Mouse (Mus musculus): ENCODE results near the gene Borcs5. TPM values are rescaled to one million over a fixed set of nuclear protein-coding genes. Genes with fewer than 3 reads are reported as not detected.

Borcs5 gene
- polyA plus RNA-seq, 1 experiment from 2014 or later = 17.6 TPM

DNA sequence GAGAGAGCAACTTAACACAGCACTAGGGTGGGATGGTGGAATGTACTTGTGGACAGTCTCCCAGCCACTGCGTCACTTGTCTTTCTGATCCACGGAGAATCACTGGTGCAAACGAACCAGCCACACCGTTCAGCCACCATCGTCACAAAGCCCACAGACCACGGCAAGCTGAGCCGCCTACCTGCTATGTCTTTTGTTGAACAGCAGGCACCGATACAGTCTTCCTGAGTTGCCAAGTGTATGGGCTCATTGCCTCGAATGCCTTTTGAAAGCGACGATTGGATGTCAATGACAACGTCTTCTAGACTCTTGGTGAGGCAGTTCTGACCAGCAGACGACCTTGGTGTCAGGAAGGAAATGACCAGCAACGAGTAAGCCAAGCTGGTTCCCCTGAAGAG, 17.8 kb upstream of the Borcs5 start:
- Histone ChIP-seq H3K9ac (ENCODE audit: low read depth, low read length) (no peak overlapping the region), H3K36me3 (ENCODE audit: control insufficient read depth, insufficient read depth, low read length) (no peaks in the 10 kb centered on the region), H3K27me3 (replicated peaks; ENCODE audit: control insufficient read depth, insufficient read depth, low read length) (no peaks in the 10 kb centered on the region), H3K4me3 (ENCODE audit: low read length) (no peak overlapping the region), H3K27ac (ENCODE audit: low read length) (no peak overlapping the region), H3K4me2 (ENCODE audit: low read depth, low read length) (no peak overlapping the region), H3K4me1 (ENCODE audit: control insufficient read depth, insufficient read depth, low read length) (no peaks in the 10 kb centered on the region), H3K9me3 (ENCODE audit: control insufficient read depth, low read length) (no peaks in the 10 kb centered on the region)
- ATAC-seq = no peak
- WGBS = 79% methylated on average over 14 of the region's 14 CpGs

DNA sequence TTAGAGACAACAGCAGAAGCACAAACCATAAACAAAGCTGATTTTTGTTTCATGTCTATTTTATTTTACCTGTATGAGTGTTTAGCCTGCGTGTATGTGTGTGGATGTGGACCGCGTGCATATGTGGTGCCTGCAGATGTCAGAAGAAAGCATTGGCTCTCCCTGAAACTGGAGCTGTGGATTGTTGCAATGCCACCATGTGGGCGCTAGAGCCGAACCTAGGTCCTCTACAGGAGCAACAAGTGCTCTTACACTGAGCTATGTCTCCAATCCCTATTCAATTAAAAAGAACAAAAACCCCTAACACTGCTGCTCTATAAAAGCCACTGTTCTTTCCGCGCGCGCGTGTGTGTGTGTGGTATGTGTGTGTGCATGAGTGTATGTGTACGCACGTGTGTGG, 13.9 kb upstream of the Borcs5 start:
- Histone ChIP-seq H3K9ac (ENCODE audit: low read depth, low read length) (no peak overlapping the region), H3K27ac (ENCODE audit: low read length) (no peak overlapping the region), H3K4me3 (ENCODE audit: low read length) (no peak overlapping the region), H3K4me2 (ENCODE audit: low read depth, low read length) (no peak overlapping the region), H3K27me3 (replicated peaks; ENCODE audit: control insufficient read depth, insufficient read depth, low read length) (no peaks in the 10 kb centered on the region), H3K9me3 (ENCODE audit: control insufficient read depth, low read length) (no peaks in the 10 kb centered on the region), H3K4me1 (ENCODE audit: control insufficient read depth, insufficient read depth, low read length) (no peaks in the 10 kb centered on the region), H3K36me3 (ENCODE audit: control insufficient read depth, insufficient read depth, low read length) (no peaks in the 10 kb centered on the region)
- no peak for ATAC-seq
- 72% methylated on average over 12 of the region's 12 CpGs for WGBS

- H3K4me1 ChIP-seq (ENCODE audit: control insufficient read depth, insufficient read depth, low read length) = no peaks in the 10 kb centered on the region
- no peak overlapping the region for H3K27ac ChIP-seq (ENCODE audit: low read length)
- no peak for ATAC-seq
- H3K9ac ChIP-seq (ENCODE audit: low read depth, low read length) = no peak overlapping the region
- H3K4me2 ChIP-seq (ENCODE audit: low read depth, low read length) = no peak overlapping the region
- no peaks in the 10 kb centered on the region for H3K36me3 ChIP-seq (ENCODE audit: control insufficient read depth, insufficient read depth, low read length)
- no peaks in the 10 kb centered on the region for H3K27me3 ChIP-seq (replicated peaks; ENCODE audit: control insufficient read depth, insufficient read depth, low read length)
- H3K4me3 ChIP-seq (ENCODE audit: low read length) = no peak overlapping the region
- WGBS = 64% methylated on average over 1 of the region's 1 CpGs
- H3K9me3 ChIP-seq (ENCODE audit: control insufficient read depth, low read length) = no peaks in the 10 kb centered on the region
These were observed 12.7 kb upstream of the Borcs5 start for GRCm38 (mm10) chr6:134626564-134626963.

GRCm38 (mm10) chr6:134630447-134630846, 8.9 kb upstream of the Borcs5 start:
- Histone ChIP-seq H3K4me1 (ENCODE audit: control insufficient read depth, insufficient read depth, low read length) (peaks cover 7% of the 10 kb centered on the region; the same call in 1 of the 2 replicates), H3K27me3 (replicated peaks; ENCODE audit: control insufficient read depth, insufficient read depth, low read length) (no peaks in the 10 kb centered on the region), H3K4me3 (ENCODE audit: low read length) (no peak overlapping the region), H3K9me3 (ENCODE audit: control insufficient read depth, low read length) (no peaks in the 10 kb centered on the region), H3K36me3 (ENCODE audit: control insufficient read depth, insufficient read depth, low read length) (no peaks in the 10 kb centered on the region), H3K27ac (ENCODE audit: low read length) (no peak overlapping the region), H3K4me2 (ENCODE audit: low read depth, low read length) (no peak overlapping the region), H3K9ac (ENCODE audit: low read depth, low read length) (no peak overlapping the region)
- whole genome bisulfite sequencing = 66% methylated on average over 9 of the region's 9 CpGs
- ATAC-seq = no peak

DNA sequence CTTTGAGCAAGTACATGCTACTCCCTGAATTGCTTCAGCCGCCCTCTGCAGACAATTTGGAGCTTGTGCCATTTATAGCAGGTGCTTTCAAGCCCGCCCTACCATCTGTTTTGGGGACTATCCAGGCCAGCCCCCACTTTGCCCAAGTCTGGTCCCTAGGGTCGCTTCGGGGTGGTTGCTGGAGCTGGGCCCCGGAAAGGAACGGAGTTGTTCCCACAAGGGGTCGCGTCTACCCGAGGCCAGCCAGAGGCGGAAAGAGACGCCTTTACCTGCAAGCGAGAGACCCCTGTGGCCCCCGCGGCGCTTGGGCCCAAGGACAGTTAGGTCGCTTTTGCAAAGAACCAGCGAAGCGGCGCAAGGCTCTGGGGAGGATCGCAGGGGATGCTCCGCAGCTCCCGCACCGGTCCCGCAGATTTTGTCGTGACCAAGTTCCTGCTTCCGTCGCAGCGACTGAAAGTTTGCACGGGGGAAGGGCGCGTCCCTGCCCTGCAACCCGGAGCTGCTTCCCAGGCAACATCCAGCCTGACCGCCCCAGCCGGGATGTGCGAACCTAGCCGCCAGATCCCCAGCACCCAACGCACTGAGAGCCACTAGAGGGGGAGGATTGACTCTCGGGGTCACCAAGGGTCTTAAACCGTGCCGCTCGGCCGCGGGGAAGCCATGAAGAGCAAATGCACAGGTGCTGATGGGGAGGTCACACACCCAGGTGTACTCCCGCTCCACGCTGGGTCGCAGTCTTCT, 7.2 kb upstream of the Borcs5 start, which contains the start of gene Mansc1:
TSS of gene Mansc1 (minus strand) at position 542 of the 741 bp plus-strand sequence.
- H3K27ac ChIP-seq (ENCODE audit: low read length) = peak within 1 kb of the TSS; percentile 48
- peak within 1 kb of the TSS; percentile 78 for H3K9ac ChIP-seq (ENCODE audit: low read depth, low read length)
- no peaks in the 10 kb centered on the region for H3K27me3 ChIP-seq (replicated peaks; ENCODE audit: control insufficient read depth, insufficient read depth, low read length)
- peak within 1 kb of the TSS; percentile 96 for H3K4me2 ChIP-seq (ENCODE audit: low read depth, low read length)
- H3K36me3 ChIP-seq (ENCODE audit: control insufficient read depth, insufficient read depth, low read length) = no peaks in the 10 kb centered on the region
- H3K9me3 ChIP-seq (ENCODE audit: control insufficient read depth, low read length) = no peaks in the 10 kb centered on the region
- H3K4me1 ChIP-seq (ENCODE audit: control insufficient read depth, insufficient read depth, low read length) = peaks cover 7% of the 10 kb centered on the region; the same call in 1 of the 2 replicates
- peak; percentile 78 for ATAC-seq
- H3K4me3 ChIP-seq (ENCODE audit: low read length) = peak within 1 kb of the TSS; percentile 70
- WGBS = 1% methylated on average over 46 of the region's 46 CpGs

GRCm38 (mm10) chr6:134632756-134633155, 6.6 kb upstream of the Borcs5 start:
- peak overlapping the region; percentile 96 for H3K4me2 ChIP-seq (ENCODE audit: low read depth, low read length)
- peak overlapping the region; percentile 78; the same call in 1 of the 2 replicates for H3K9ac ChIP-seq (ENCODE audit: low read depth, low read length)
- no peaks in the 10 kb centered on the region for H3K27me3 ChIP-seq (replicated peaks; ENCODE audit: control insufficient read depth, insufficient read depth, low read length)
- no peaks in the 10 kb centered on the region for H3K9me3 ChIP-seq (ENCODE audit: control insufficient read depth, low read length)
- peaks cover 7% of the 10 kb centered on the region; the same call in 1 of the 2 replicates for H3K4me1 ChIP-seq (ENCODE audit: control insufficient read depth, insufficient read depth, low read length)
- peak overlapping the region; percentile 70 for H3K4me3 ChIP-seq (ENCODE audit: low read length)
- no peak for ATAC-seq
- H3K36me3 ChIP-seq (ENCODE audit: control insufficient read depth, insufficient read depth, low read length) = no peaks in the 10 kb centered on the region
- H3K27ac ChIP-seq (ENCODE audit: low read length) = no peak overlapping the region
- 39% methylated on average over 5 of the region's 5 CpGs for WGBS

DNA sequence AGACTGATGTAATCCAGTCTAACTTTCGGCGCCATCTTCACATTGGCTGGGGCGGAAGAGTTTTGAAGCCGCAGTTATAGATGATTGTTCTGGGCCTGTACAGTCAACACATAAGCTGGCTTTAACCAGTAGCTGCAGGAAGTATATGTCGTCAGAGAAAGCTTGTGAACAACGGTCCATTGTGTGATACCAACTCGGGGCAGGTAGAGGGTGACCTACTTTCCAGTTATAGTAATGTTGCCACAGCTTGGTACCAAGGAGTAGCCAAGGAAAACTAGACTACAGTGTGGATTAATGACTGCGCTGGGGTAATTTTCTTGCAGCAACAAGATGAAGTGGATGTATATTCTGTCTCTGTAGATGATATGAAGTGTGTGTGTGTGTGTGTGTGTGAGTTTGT, 5.8 kb upstream of the Borcs5 start:
- WGBS = 82% methylated on average over 8 of the region's 8 CpGs
- H3K4me2 ChIP-seq (ENCODE audit: low read depth, low read length) = no peak overlapping the region
- no peak overlapping the region for H3K4me3 ChIP-seq (ENCODE audit: low read length)
- H3K9ac ChIP-seq (ENCODE audit: low read depth, low read length) = no peak overlapping the region
- H3K27ac ChIP-seq (ENCODE audit: low read length) = no peak overlapping the region
- peaks cover 7% of the 10 kb centered on the region; the same call in 1 of the 2 replicates for H3K4me1 ChIP-seq (ENCODE audit: control insufficient read depth, insufficient read depth, low read length)
- no peak for ATAC-seq
- H3K9me3 ChIP-seq (ENCODE audit: control insufficient read depth, low read length) = no peaks in the 10 kb centered on the region
- no peaks in the 10 kb centered on the region for H3K27me3 ChIP-seq (replicated peaks; ENCODE audit: control insufficient read depth, insufficient read depth, low read length)
- H3K36me3 ChIP-seq (ENCODE audit: control insufficient read depth, insufficient read depth, low read length) = no peaks in the 10 kb centered on the region

GRCm38 (mm10) chr6:134636476-134636875, 2.8 kb upstream of the Borcs5 start:
- H3K9me3 ChIP-seq (ENCODE audit: control insufficient read depth, low read length) = no peaks in the 10 kb centered on the region
- peaks cover 7% of the 10 kb centered on the region; the same call in 1 of the 2 replicates for H3K4me1 ChIP-seq (ENCODE audit: control insufficient read depth, insufficient read depth, low read length)
- H3K9ac ChIP-seq (ENCODE audit: low read depth, low read length) = no peak overlapping the region
- H3K27me3 ChIP-seq (replicated peaks; ENCODE audit: control insufficient read depth, insufficient read depth, low read length) = no peaks in the 10 kb centered on the region
- H3K4me3 ChIP-seq (ENCODE audit: low read length) = no peak overlapping the region
- H3K4me2 ChIP-seq (ENCODE audit: low read depth, low read length) = no peak overlapping the region
- H3K27ac ChIP-seq (ENCODE audit: low read length) = no peak overlapping the region
- no peaks in the 10 kb centered on the region for H3K36me3 ChIP-seq (ENCODE audit: control insufficient read depth, insufficient read depth, low read length)
- 64% methylated on average over 4 of the region's 4 CpGs for WGBS
- ATAC-seq = no peak

DNA sequence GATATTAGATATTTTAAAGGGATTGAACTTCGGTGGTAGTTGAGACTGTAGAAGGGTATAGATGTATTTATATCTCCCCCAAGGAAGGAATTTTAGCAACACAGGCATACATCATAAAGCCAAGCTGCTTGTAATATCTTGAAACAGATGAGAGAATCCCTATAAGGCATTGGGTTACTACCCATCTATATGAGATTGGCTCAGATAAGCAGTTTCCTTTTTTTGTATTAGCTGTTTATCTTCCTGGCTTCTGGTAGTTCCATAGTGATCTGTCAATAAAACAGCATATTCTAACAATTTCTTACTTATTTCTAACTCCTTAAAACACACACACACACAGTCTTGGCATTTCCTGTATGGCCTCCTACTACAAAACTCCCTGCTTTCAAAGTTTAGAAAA, 590 bp downstream of the Borcs5 start:
- Histone ChIP-seq H3K36me3 (ENCODE audit: control insufficient read depth, insufficient read depth, low read length) (no peaks in the 10 kb centered on the region), H3K4me1 (ENCODE audit: control insufficient read depth, insufficient read depth, low read length) (no peaks in the 10 kb centered on the region), H3K9ac (ENCODE audit: low read depth, low read length) (no peak overlapping the region), H3K27me3 (replicated peaks; ENCODE audit: control insufficient read depth, insufficient read depth, low read length) (no peaks in the 10 kb centered on the region), H3K4me3 (ENCODE audit: low read length) (no peak overlapping the region), H3K9me3 (ENCODE audit: control insufficient read depth, low read length) (no peaks in the 10 kb centered on the region), H3K27ac (ENCODE audit: low read length) (no peak overlapping the region), H3K4me2 (ENCODE audit: low read depth, low read length) (no peak overlapping the region)
- 97% methylated on average over 1 of the region's 1 CpGs for WGBS
- no peak for ATAC-seq
